Mouse (Mus musculus): ENCODE measurements around the gene Padi2.

The Padi2 gene

GRCm38 (mm10) chr4:140986024-140986710 lies 80.0 kb downstream of the Padi2 start:
- DNase-seq (ENCODE audit: low spot score in 2 of 2) = no peak

GRCm38 (mm10) chr4:140986711-140987395 lies 80.7 kb downstream of the Padi2 start, which contains the start of gene Atp13a2:
Gene Atp13a2 (plus strand): TSS chr4:140986873.
- DNase-seq (ENCODE audit: low spot score in 2 of 2) = peak; percentile 70 to 80

GRCm38 (mm10) chr4:140987476-140987875 lies 81.3 kb downstream of the Padi2 start:
- peak in 1 of 2 experiments; percentile 23 for DNase-seq (ENCODE audit: low spot score in 2 of 2)

GRCm38 (mm10) chr4:140988706-140989290 lies 82.7 kb downstream of the Padi2 start:
- DNase-seq (ENCODE audit: low spot score in 2 of 2) = peak in 1 of 2 experiments; percentile 74

- peak in 1 of 2 experiments; percentile 81 for DNase-seq (ENCODE audit: low spot score in 2 of 2)
Measured at GRCm38 (mm10) chr4:140989447-140989846, 83.3 kb downstream of the Padi2 start.

- no peak for DNase-seq (ENCODE audit: low spot score in 2 of 2)
Measured at GRCm38 (mm10) chr4:140992215-140992614, 86.1 kb downstream of the Padi2 start.

- DNase-seq (ENCODE audit: low spot score in 2 of 2) = no peak
Measured at GRCm38 (mm10) chr4:140993846-140994245, 87.7 kb downstream of the Padi2 start.

- DNase-seq (ENCODE audit: low spot score in 2 of 2) = peak; percentile 51 to 73
Measured at GRCm38 (mm10) chr4:140995811-140996210, 89.7 kb downstream of the Padi2 start.

GRCm38 (mm10) chr4:140996812-140997211 lies 90.7 kb downstream of the Padi2 start:
- no peak for DNase-seq (ENCODE audit: low spot score in 2 of 2)

All from natural killer cell, adult 2 months (primary cell).